Mouse (Mus musculus): ENCODE results near the gene Map3k21. TPM values are rescaled to one million over a fixed set of nuclear protein-coding genes. Genes with fewer than 3 reads are reported as not detected.
A peak's percentile ranks its signal among the peaks of the same experiment; 100 is the strongest.

The Map3k21 gene
- polyA plus RNA-seq, 1 experiment = 0.24 TPM

GRCm38 (mm10) chr8:125985364-125985763 lies 75.1 kb downstream of the Map3k21 start:
- TF ChIP-seq CTCF (IDR thresholded peaks at IDR 0.05; ENCODE audit: low read depth, low read length) = no peak
- no peak for TF ChIP-seq POLR2A (IDR thresholded peaks at IDR 0.05; ENCODE audit: insufficient read depth, low read length)
- no peak for TF ChIP-seq EP300 (IDR thresholded peaks at IDR 0.05; ENCODE audit: insufficient read depth, low read depth, low read length)
- Histone ChIP-seq H3K36me3 (ENCODE audit: control insufficient read depth, insufficient read depth, low read length, poor library complexity, severe bottlenecking) (no peaks in the 10 kb centered on the region), H3K4me1 (ENCODE audit: control insufficient read depth, insufficient read depth, low read length) (no peaks in the 10 kb centered on the region), H3K9ac (ENCODE audit: low read depth, poor library complexity, severe bottlenecking) (no peak overlapping the region), H3K27me3 (ENCODE audit: control insufficient read depth, insufficient read depth, low read length, poor library complexity, severe bottlenecking) (no peaks in the 10 kb centered on the region; the same call in 1 of the 2 replicates), H3K27ac (ENCODE audit: insufficient read depth, low read length) (no peak overlapping the region), H3K9me3 (replicated peaks; ENCODE audit: control insufficient read depth, insufficient read depth, low read length, poor library complexity, severe bottlenecking) (no peaks in the 10 kb centered on the region; the same call in 1 of the 2 replicates), H3K4me3 (ENCODE audit: low read depth, low read length) (no peak overlapping the region)

GRCm38 (mm10) chr8:125986999-125987589 lies 76.8 kb downstream of the Map3k21 start:
- H3K4me3 ChIP-seq (ENCODE audit: low read depth, low read length) = no peak overlapping the region
- no peaks in the 10 kb centered on the region for H3K4me1 ChIP-seq (ENCODE audit: control insufficient read depth, insufficient read depth, low read length)
- no peaks in the 10 kb centered on the region; the same call in 1 of the 2 replicates for H3K27me3 ChIP-seq (ENCODE audit: control insufficient read depth, insufficient read depth, low read length, poor library complexity, severe bottlenecking)
- H3K27ac ChIP-seq (ENCODE audit: insufficient read depth, low read length) = no peak overlapping the region
- H3K9ac ChIP-seq (ENCODE audit: low read depth, poor library complexity, severe bottlenecking) = no peak overlapping the region
- TF ChIP-seq POLR2A (IDR thresholded peaks at IDR 0.05; ENCODE audit: insufficient read depth, low read length) (no peak), CTCF (IDR thresholded peaks at IDR 0.05; ENCODE audit: low read depth, low read length) (no peak), EP300 (IDR thresholded peaks at IDR 0.05; ENCODE audit: insufficient read depth, low read depth, low read length) (no peak)
- H3K36me3 ChIP-seq (ENCODE audit: control insufficient read depth, insufficient read depth, low read length, poor library complexity, severe bottlenecking) = no peaks in the 10 kb centered on the region
- no peaks in the 10 kb centered on the region for H3K9me3 ChIP-seq (replicated peaks; ENCODE audit: control insufficient read depth, insufficient read depth, low read length, poor library complexity, severe bottlenecking)

GRCm38 (mm10) chr8:125987996-125988395 lies 77.7 kb downstream of the Map3k21 start:
- H3K36me3 ChIP-seq (ENCODE audit: control insufficient read depth, insufficient read depth, low read length, poor library complexity, severe bottlenecking) = no peaks in the 10 kb centered on the region
- H3K4me1 ChIP-seq (ENCODE audit: control insufficient read depth, insufficient read depth, low read length) = no peaks in the 10 kb centered on the region
- H3K27ac ChIP-seq (ENCODE audit: insufficient read depth, low read length) = no peak overlapping the region
- no peak overlapping the region for H3K9ac ChIP-seq (ENCODE audit: low read depth, poor library complexity, severe bottlenecking)
- TF ChIP-seq CTCF (IDR thresholded peaks at IDR 0.05; ENCODE audit: low read depth, low read length) (no peak), POLR2A (IDR thresholded peaks at IDR 0.05; ENCODE audit: insufficient read depth, low read length) (no peak), EP300 (IDR thresholded peaks at IDR 0.05; ENCODE audit: insufficient read depth, low read depth, low read length) (no peak)
- no peaks in the 10 kb centered on the region for H3K9me3 ChIP-seq (replicated peaks; ENCODE audit: control insufficient read depth, insufficient read depth, low read length, poor library complexity, severe bottlenecking)
- H3K27me3 ChIP-seq (ENCODE audit: control insufficient read depth, insufficient read depth, low read length, poor library complexity, severe bottlenecking) = no peaks in the 10 kb centered on the region; the same call in 1 of the 2 replicates
- H3K4me3 ChIP-seq (ENCODE audit: low read depth, low read length) = no peak overlapping the region

- H3K4me3 ChIP-seq (ENCODE audit: low read depth, low read length) = no peak overlapping the region
- TF ChIP-seq CTCF (IDR thresholded peaks at IDR 0.05; ENCODE audit: low read depth, low read length) = no peak
- TF ChIP-seq EP300 (IDR thresholded peaks at IDR 0.05; ENCODE audit: insufficient read depth, low read depth, low read length) = no peak
- no peak for TF ChIP-seq POLR2A (IDR thresholded peaks at IDR 0.05; ENCODE audit: insufficient read depth, low read length)
- H3K27me3 ChIP-seq (ENCODE audit: control insufficient read depth, insufficient read depth, low read length, poor library complexity, severe bottlenecking) = no peaks in the 10 kb centered on the region
- no peak overlapping the region for H3K9ac ChIP-seq (ENCODE audit: low read depth, poor library complexity, severe bottlenecking)
- no peaks in the 10 kb centered on the region for H3K36me3 ChIP-seq (ENCODE audit: control insufficient read depth, insufficient read depth, low read length, poor library complexity, severe bottlenecking)
- H3K9me3 ChIP-seq (replicated peaks; ENCODE audit: control insufficient read depth, insufficient read depth, low read length, poor library complexity, severe bottlenecking) = no peaks in the 10 kb centered on the region
- H3K27ac ChIP-seq (ENCODE audit: insufficient read depth, low read length) = no peak overlapping the region
- H3K4me1 ChIP-seq (ENCODE audit: control insufficient read depth, insufficient read depth, low read length) = peaks cover 7% of the 10 kb centered on the region
Measured at GRCm38 (mm10) chr8:125993636-125994035, 83.4 kb downstream of the Map3k21 start.

- Histone ChIP-seq H3K9ac (ENCODE audit: low read depth, poor library complexity, severe bottlenecking) (peak within 1 kb of the TSS; percentile 77), H3K4me3 (ENCODE audit: low read depth, low read length) (peak within 1 kb of the TSS; percentile 92), H3K27ac (ENCODE audit: insufficient read depth, low read length) (no peak within 1 kb of the TSS; the same call in 1 of the 2 replicates), H3K36me3 (ENCODE audit: control insufficient read depth, insufficient read depth, low read length, poor library complexity, severe bottlenecking) (no peaks in the 10 kb centered on the region), H3K4me1 (ENCODE audit: control insufficient read depth, insufficient read depth, low read length) (peaks cover 10% of the 10 kb centered on the region), H3K9me3 (replicated peaks; ENCODE audit: control insufficient read depth, insufficient read depth, low read length, poor library complexity, severe bottlenecking) (no peaks in the 10 kb centered on the region), H3K27me3 (ENCODE audit: control insufficient read depth, insufficient read depth, low read length, poor library complexity, severe bottlenecking) (no peaks in the 10 kb centered on the region)
- TF ChIP-seq EP300 (IDR thresholded peaks at IDR 0.05; ENCODE audit: insufficient read depth, low read depth, low read length) (0 out of 2 replicates have a peak, but pooled peaks have one; percentile 3), CTCF (IDR thresholded peaks at IDR 0.05; ENCODE audit: low read depth, low read length) (no peak), POLR2A (IDR thresholded peaks at IDR 0.05; ENCODE audit: insufficient read depth, low read length) (peak; percentile 21)
Measured at GRCm38 (mm10) chr8:125995101-125995986, 85.1 kb downstream of the Map3k21 start, which contains the start of gene Kcnk1. Gene Kcnk1 (plus strand): TSS chr8:125995170.

All from ES-Bruce4 (cell line).